In the genomic region with DNA sequence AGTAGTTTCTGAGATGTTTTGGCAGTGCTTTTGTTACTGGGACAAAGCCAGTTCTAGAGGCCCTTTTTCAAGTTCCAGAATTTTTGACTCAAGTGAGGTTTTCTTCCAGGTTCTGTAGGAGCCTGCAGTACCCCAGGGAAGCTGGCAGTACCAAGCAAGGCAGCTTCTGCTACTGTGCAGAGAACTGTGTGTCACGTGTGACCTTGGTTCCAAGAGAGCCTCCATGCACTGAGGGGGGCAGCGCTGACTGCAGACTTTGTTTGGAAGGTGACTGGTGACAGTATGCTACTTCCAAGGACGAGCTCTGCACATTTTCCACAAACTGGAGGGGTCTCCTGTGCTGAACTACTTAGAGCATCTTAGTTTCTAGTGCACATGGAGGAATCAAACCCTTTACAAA, we compare ENCODE assay signal across 17 mouse cellular contexts. TPM values are rescaled to one million over a fixed set of nuclear protein-coding genes. Genes with fewer than 3 reads are reported as not detected.
A peak's percentile ranks its signal among the peaks of the same experiment; 100 is the strongest.
DNase-seq lines count a peak whose midpoint lies in the region; ATAC-seq lines count a peak whose summit lies in the region.
"Had no signal": no experiment of that assay in that cellular context is flagged by ENCODE, and none has a peak within 500 bp of the region (broad histone marks: within the 10 kb centered on the region; RNA-seq: fewer than 3 reads in every experiment).

No protein-coding gene starts in this region.

- ATAC-seq in heart, embryonic 13.5 days (ENCODE audit: extremely low read depth, insufficient number of reproducible peaks, low FRiP score, low TSS enrichment): 0 out of 2 replicates have a peak, but pooled peaks have one; percentile 59
- no peak for ATAC-seq in heart, embryonic 11.5 days (replicated peaks; ENCODE audit: insufficient number of reproducible peaks, low FRiP score, low TSS enrichment)
- ATAC-seq: forebrain, embryonic 16.5 days; hindbrain, embryonic 16.5 days; intestine, embryonic 16.5 days; midbrain, embryonic 13.5 days had no signal

- peak overlapping the region; percentile 33; the same call in 1 of the 2 replicates for H3K27ac ChIP-seq in heart, embryonic 13.5 days (replicated peaks)
- H3K27ac ChIP-seq in heart, embryonic 11.5 days (ENCODE audit: low read depth, low read length): no peak overlapping the region
- H3K27ac ChIP-seq: midbrain, embryonic 13.5 days; neural tube, embryonic 13.5 days had no signal

- no peak overlapping the region for H3K4me3 ChIP-seq in heart, embryonic 13.5 days
- H3K4me3 ChIP-seq in heart, embryonic 11.5 days (ENCODE audit: low read depth, low read length): no peak overlapping the region
- H3K4me3 ChIP-seq: midbrain, embryonic 13.5 days; neural tube, embryonic 13.5 days had no signal

- peak; percentile 70 for DNase-seq in adrenal gland, adult 2 months
- no peak for DNase-seq in adrenal gland, postnatal 4 days (ENCODE audit: low spot score in 2 of 2)
- peak; percentile 45 for DNase-seq in adrenal gland, adult 8-10 months
- peak; percentile 48 for DNase-seq in cerebellum, adult 9-10 months
- DNase-seq in Muller cell, postnatal 12 days (ENCODE audit: inconsistent ontology term): no peak
- DNase-seq in gastrocnemius, postnatal 10 days: no peak
- DNase-seq: lung, adult 18-20 months; lung, postnatal 14 days had no signal

- H3K27me3 ChIP-seq in heart, embryonic 13.5 days (replicated peaks): no peaks in the 10 kb centered on the region
- H3K27me3 ChIP-seq in heart, embryonic 11.5 days (ENCODE audit: control insufficient read depth, insufficient read depth, low read length): no peaks in the 10 kb centered on the region
- H3K27me3 ChIP-seq: midbrain, embryonic 13.5 days; neural tube, embryonic 13.5 days had no signal

- WGBS in heart, embryonic 13.5 days: 48% methylated on average over 3 of the region's 3 CpGs
- 51% methylated on average over 3 of the region's 3 CpGs for WGBS in heart, embryonic 11.5 days (ENCODE audit: insufficient replicate concordance)

- H3K4me1 ChIP-seq in heart, embryonic 13.5 days: peaks cover 36% of the 10 kb centered on the region
- peaks cover 14% of the 10 kb centered on the region for H3K4me1 ChIP-seq in heart, embryonic 11.5 days (ENCODE audit: control insufficient read depth, insufficient read depth, low read length)
- H3K4me1 ChIP-seq: midbrain, embryonic 13.5 days had no signal

- H3K36me3 ChIP-seq in heart, embryonic 13.5 days: peaks cover 52% of the 10 kb centered on the region
- H3K36me3 ChIP-seq in heart, embryonic 11.5 days (ENCODE audit: control insufficient read depth, insufficient read depth, low read length): peaks cover 14% of the 10 kb centered on the region

- H3K4me2 ChIP-seq in heart, embryonic 13.5 days: no peak overlapping the region
- H3K4me2 ChIP-seq in heart, embryonic 11.5 days: no peak overlapping the region
- H3K4me2 ChIP-seq: liver, embryonic 11.5 days; midbrain, embryonic 13.5 days; neural tube, embryonic 13.5 days had no signal

- H3K9me3 ChIP-seq in heart, embryonic 13.5 days: no peaks in the 10 kb centered on the region
- H3K9me3 ChIP-seq in heart, embryonic 11.5 days (replicated peaks; ENCODE audit: control insufficient read depth, low read length): no peaks in the 10 kb centered on the region
- H3K9me3 ChIP-seq: G1E; midbrain, embryonic 13.5 days; neural tube, embryonic 13.5 days had no signal

- H3K9ac ChIP-seq in heart, embryonic 13.5 days: no peak overlapping the region
- no peak overlapping the region for H3K9ac ChIP-seq in heart, embryonic 11.5 days (ENCODE audit: low read depth, low read length)
- H3K9ac ChIP-seq: midbrain, embryonic 13.5 days; neural tube, embryonic 13.5 days had no signal

RNA-seq across cellular contexts. Expression of a gene that starts 33.5 kb away (rescaled TPM):
- total RNA-seq in adrenal gland, adult 2 months (2021): 10 to 100 TPM; 46.8 to 56.7 TPM
- 34.1 and 38.4 TPM in 2 replicates for polyA plus RNA-seq in adrenal gland, adult 2 months (2012; rRNA removed)
- 10 to 100 TPM; 54.7 to 58.2 TPM for total RNA-seq in adrenal gland, postnatal 4 days (2021)
- 2.6 and 2.8 TPM in 2 replicates for polyA plus RNA-seq in heart, embryonic 13.5 days (2015; fragmentation: Nextera tagmentation; extraction: Ambion mirVana)
- polyA plus RNA-seq in heart, embryonic 11.5 days (2014; fragmentation: Nextera tagmentation; extraction: Ambion mirVana): 3.3 and 3.8 TPM in 2 replicates
- 10 to 100 TPM; 54.2 to 57.2 (median 54.9) TPM for total RNA-seq in adrenal gland, adult 8-10 months (2022)
- 10 to 100 TPM; 25.3 to 28.5 TPM for total RNA-seq in gastrocnemius, postnatal 10 days (2021)

Comparison
In these comparisons a context has a peak if more than half of its experiments do, and no peak if none do; other contexts are left out.
1. DNase-seq: peak in adrenal gland, adult 2 months (single experiment), adrenal gland, adult 8-10 months (single experiment) and cerebellum, adult 9-10 months (single experiment); none in adrenal gland, postnatal 4 days (0 of 2), Muller cell, postnatal 12 days (single experiment) and gastrocnemius, postnatal 10 days (single experiment).